ENCODE assay signal across 25 mouse cellular contexts in the genomic region with DNA sequence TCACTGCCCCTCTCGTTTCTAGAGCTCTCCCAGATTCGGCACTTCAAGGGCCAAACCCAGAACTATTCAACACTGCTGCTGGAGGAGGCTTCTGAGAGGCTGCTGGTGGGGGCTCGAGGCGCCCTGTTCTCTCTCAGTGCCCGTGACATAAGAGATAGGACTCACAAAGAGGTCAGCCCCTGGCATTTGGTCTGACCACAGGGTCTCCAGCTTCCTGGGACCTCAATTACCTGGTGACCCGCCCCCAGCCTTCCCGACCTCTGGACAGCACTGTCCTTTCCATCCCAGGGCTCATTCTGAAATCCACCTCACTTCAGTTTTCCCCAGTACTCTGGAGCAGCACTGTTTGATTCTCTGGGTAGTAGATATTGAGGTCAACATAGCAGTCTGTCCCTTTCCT. TPM values are rescaled to one million over a fixed set of nuclear protein-coding genes. Genes with fewer than 3 reads are reported as not detected.
DNase-seq lines count a peak whose midpoint lies in the region; TF ChIP-seq lines count a peak whose summit lies in the region.
"Had no signal": no experiment of that assay in that cellular context is flagged by ENCODE, and none has a peak within 500 bp of the region (broad histone marks: within the 10 kb centered on the region; RNA-seq: fewer than 3 reads in every experiment).

No protein-coding gene starts in this region.

- peaks cover 3% of the 10 kb centered on the region; the same call in 1 of the 2 replicates for H3K4me1 ChIP-seq in heart, adult 2 months (ENCODE audit: control insufficient read depth, insufficient read depth, low read length)
- peaks cover 20% of the 10 kb centered on the region for H3K4me1 ChIP-seq in thymus, adult 2 months (replicated peaks; ENCODE audit: control insufficient read depth, insufficient read depth, low read length)

- H3K27ac ChIP-seq in heart, adult 2 months, result no peak overlapping the region
- no peak overlapping the region for H3K27ac ChIP-seq in layer of hippocampus, adult 2 months
- H3K27ac ChIP-seq in thymus, adult 2 months (ENCODE audit: control insufficient read depth, insufficient read depth, low read length), result peak overlapping the region; percentile 2; the same call in 1 of the 2 replicates
- H3K27ac ChIP-seq: embryonic facial prominence, embryonic 15.5 days; forebrain, embryonic 13.5 days; left cerebral cortex, adult 2 months; limb, embryonic 15.5 days; stomach, postnatal 0 days had no signal

- intact Hi-C loops in heart, adult 2 months (cut with DNase I), result no loop called here

- no peak overlapping the region for H3K9ac ChIP-seq in heart, adult 2 months (ENCODE audit: low read depth, low read length)
- H3K9ac ChIP-seq: embryonic facial prominence, embryonic 15.5 days; forebrain, embryonic 13.5 days; heart, embryonic 12.5 days; limb, embryonic 15.5 days; lung, embryonic 14.5 days had no signal

- H3K27me3 ChIP-seq in heart, adult 2 months (ENCODE audit: control insufficient read depth, insufficient read depth, low read length), result peaks cover 3% of the 10 kb centered on the region; the same call in 1 of the 2 replicates
- H3K27me3 ChIP-seq in thymus, adult 2 months (ENCODE audit: control insufficient read depth, insufficient read depth, low read length), result peaks cover 2% of the 10 kb centered on the region; the same call in 1 of the 2 replicates
- H3K27me3 ChIP-seq: embryonic facial prominence, embryonic 15.5 days; forebrain, embryonic 13.5 days; limb, embryonic 15.5 days; Patski had no signal

- 69% methylated on average over 7 of the region's 7 CpGs for WGBS in heart, adult 2 months
- WGBS in thymus, adult 2 months, result 55% methylated on average over 7 of the region's 7 CpGs

- TF ChIP-seq CTCF in heart, adult 2 months (IDR thresholded peaks at IDR 0.05), result no peak
- TF ChIP-seq CTCF in layer of hippocampus, adult 2 months (conservative IDR thresholded peaks at IDR 0.05), result no peak
- TF ChIP-seq CTCF in thymus, adult 2 months (IDR thresholded peaks at IDR 0.05; ENCODE audit: borderline replicate concordance, control insufficient read depth, extremely low read depth, insufficient read depth, low read length, poor library complexity), result no peak

- DNase-seq in heart, adult 11 months, result peak; percentile 76
- no peak for DNase-seq in heart, adult 2 months
- peak; percentile 4 for DNase-seq in layer of hippocampus, adult 11-12 months (ENCODE audit: low spot score)
- DNase-seq in layer of hippocampus, adult 2 months (ENCODE audit: low spot score in 2 of 2), result no peak
- no peak for DNase-seq in thymus, adult 2 months
- no peak for DNase-seq in thymus, postnatal 0 days (ENCODE audit: low spot score)
- no peak for DNase-seq in adrenal gland, adult 2 months
- DNase-seq: adrenal gland, postnatal 14 days; cerebellum, adult 11 months; gastrocnemius, postnatal 14 days; kidney, postnatal 14 days; lung, embryonic 14.5 days; lung, postnatal 14 days; midbrain, embryonic 14.5 days; right cerebral cortex, postnatal 4 days had no signal

- no peak for TF ChIP-seq EP300 in heart, adult 2 months (IDR thresholded peaks at IDR 0.05; ENCODE audit: insufficient read depth, low read depth, low read length)

- H3K79me2 ChIP-seq in heart, adult 2 months (replicated peaks; ENCODE audit: control insufficient read depth, insufficient read depth, low read length), result no peaks in the 10 kb centered on the region

- TF ChIP-seq POLR2A in heart, adult 2 months (IDR thresholded peaks at IDR 0.05; ENCODE audit: insufficient read depth, low read depth, low read length), result no peak
- no peak for TF ChIP-seq POLR2A in thymus, adult 2 months (IDR thresholded peaks at IDR 0.05; ENCODE audit: control insufficient read depth, extremely low read depth, insufficient read depth, low read length, poor library complexity)

- no peak overlapping the region for H3K4me3 ChIP-seq in heart, adult 2 months
- H3K4me3 ChIP-seq in layer of hippocampus, adult 2 months, result no peak overlapping the region
- H3K4me3 ChIP-seq in thymus, adult 2 months (ENCODE audit: control insufficient read depth, insufficient read depth, low read length), result peak overlapping the region; percentile 43
- H3K4me3 ChIP-seq: embryonic facial prominence, embryonic 15.5 days; forebrain, embryonic 13.5 days; heart, embryonic 12.5 days; left cerebral cortex, adult 2 months; limb, embryonic 15.5 days had no signal

- no peaks in the 10 kb centered on the region for H3K36me3 ChIP-seq in heart, adult 2 months (ENCODE audit: control insufficient read depth, insufficient read depth, low read length)
- H3K36me3 ChIP-seq in thymus, adult 2 months (ENCODE audit: control insufficient read depth, insufficient read depth, low read length), result no peaks in the 10 kb centered on the region
- H3K36me3 ChIP-seq: embryonic facial prominence, embryonic 15.5 days; heart, embryonic 12.5 days had no signal

RNA-seq across cellular contexts. Expression of gene Sema4g, which starts 3.8 kb away (rescaled TPM):
- under 1 TPM; 0.32 to 0.37 TPM for total RNA-seq in heart, adult 2 months (2021)
- 0.94 and 1.2 TPM in 2 replicates for polyA plus RNA-seq in heart, adult 2 months (2012; rRNA removed)
- 10 to 100 TPM; 20.0 to 21.6 TPM for total RNA-seq in layer of hippocampus, adult 2 months (2021)
- polyA plus RNA-seq in thymus, adult 2 months (2012; rRNA removed), result 13.7 TPM in 2 replicates
- polyA plus RNA-seq in thymus, postnatal 0 days (2015; fragmentation: Nextera tagmentation; extraction: Ambion mirVana), result 0.62 and 1.2 TPM in 2 replicates
- 1 to 10 TPM; 6.3 to 7.7 TPM for total RNA-seq in adrenal gland, adult 2 months (2021)
- polyA plus RNA-seq in adrenal gland, adult 2 months (2012; rRNA removed), result 9.4 and 13.4 TPM in 2 replicates
- total RNA-seq: granulocyte monocyte progenitor cell, adult 5-6 weeks had no signal

RNA-seq across cellular contexts. Expression of gene Twnk, which starts 12.8 kb away (rescaled TPM):
- 10 to 100 TPM; 29.3 to 32.1 TPM for total RNA-seq in heart, adult 2 months (2021)
- polyA plus RNA-seq in heart, adult 2 months (2012; rRNA removed), result 11.9 and 21.9 TPM in 2 replicates
- 10 to 100 TPM; 14.7 to 15.3 TPM for total RNA-seq in layer of hippocampus, adult 2 months (2021)
- polyA plus RNA-seq in thymus, adult 2 months (2012; rRNA removed), result 11.5 and 11.6 TPM in 2 replicates
- 13.4 and 15.5 TPM in 2 replicates for polyA plus RNA-seq in thymus, postnatal 0 days (2015; fragmentation: Nextera tagmentation; extraction: Ambion mirVana)
- 10 to 100 TPM; 24.7 to 37.1 TPM for total RNA-seq in adrenal gland, adult 2 months (2021)
- 7.5 and 9.6 TPM in 2 replicates for polyA plus RNA-seq in adrenal gland, adult 2 months (2012; rRNA removed)

RNA-seq across cellular contexts. Expression of gene Mrpl43, which starts 13.5 kb away (rescaled TPM):
- total RNA-seq in heart, adult 2 months (2021), result 10 to 100 TPM; 45.6 to 53.6 TPM
- polyA plus RNA-seq in heart, adult 2 months (2012; rRNA removed), result 55.8 and 64.7 TPM in 2 replicates
- total RNA-seq in layer of hippocampus, adult 2 months (2021), result 10 to 100 TPM; 38.6 to 41.1 TPM
- 121 and 137 TPM in 2 replicates for polyA plus RNA-seq in thymus, adult 2 months (2012; rRNA removed)
- polyA plus RNA-seq in thymus, postnatal 0 days (2015; fragmentation: Nextera tagmentation; extraction: Ambion mirVana), result 89.1 and 102 TPM in 2 replicates
- 10 to 100 TPM; 45.2 to 55.1 TPM for total RNA-seq in adrenal gland, adult 2 months (2021)
- 196 and 208 TPM in 2 replicates for polyA plus RNA-seq in adrenal gland, adult 2 months (2012; rRNA removed)

RNA-seq across cellular contexts. Expression of gene Lzts2, which starts 21.5 kb away (rescaled TPM):
- total RNA-seq in heart, adult 2 months (2021), result 10 to 100 TPM; 59.1 to 68.1 TPM
- polyA plus RNA-seq in heart, adult 2 months (2012; rRNA removed), result 48.8 and 61.6 TPM in 2 replicates
- total RNA-seq in layer of hippocampus, adult 2 months (2021), result 10 to 100 TPM; 28.5 to 30.1 TPM
- 37.6 and 41.2 TPM in 2 replicates for polyA plus RNA-seq in thymus, adult 2 months (2012; rRNA removed)
- polyA plus RNA-seq in thymus, postnatal 0 days (2015; fragmentation: Nextera tagmentation; extraction: Ambion mirVana), result 12.5 and 13.2 TPM in 2 replicates
- total RNA-seq in adrenal gland, adult 2 months (2021), result 100 to 1,000 TPM in 1 of 2 experiments, 10 to 100 TPM in 1; 52.8 to 111 TPM
- 313 and 342 TPM in 2 replicates for polyA plus RNA-seq in adrenal gland, adult 2 months (2012; rRNA removed)
- total RNA-seq: monocyte, adult 5-6 weeks had no signal

RNA-seq across cellular contexts. Expression of gene Pdzd7, which starts 52.8 kb away (rescaled TPM):
- total RNA-seq in heart, adult 2 months (2021), result under 1 TPM in 1 of 2 experiments, not detected in 1; 0.08 TPM
- polyA plus RNA-seq in heart, adult 2 months (2012; rRNA removed), result 0.38 and 0.43 TPM in 2 replicates
- total RNA-seq in layer of hippocampus, adult 2 months (2021), result 1 to 10 TPM; 2.1 to 3.3 TPM
- polyA plus RNA-seq in thymus, adult 2 months (2012; rRNA removed), result 0.33 and 0.47 TPM in 2 replicates
- polyA plus RNA-seq in thymus, postnatal 0 days (2015; fragmentation: Nextera tagmentation; extraction: Ambion mirVana), result 0.05 and 0.08 TPM in 2 replicates
- total RNA-seq in adrenal gland, adult 2 months (2021), result under 1 TPM in 1 of 2 experiments, not detected in 1; 0.09 TPM
- 0.62 and 0.65 TPM in 2 replicates for polyA plus RNA-seq in adrenal gland, adult 2 months (2012; rRNA removed)
- total RNA-seq: adrenal gland, postnatal 14 days; hematopoietic stem cell, adult 5-6 weeks; monocyte, adult 5-6 weeks had no signal

Comparison
In these comparisons a context has a peak if more than half of its experiments do, and no peak if none do; other contexts are left out.
1. DNase-seq: peak in heart, adult 11 months (single experiment) and layer of hippocampus, adult 11-12 months (single experiment); none in heart, adult 2 months (0 of 2), layer of hippocampus, adult 2 months (0 of 2), thymus, adult 2 months (single experiment), thymus, postnatal 0 days (single experiment) and adrenal gland, adult 2 months (single experiment).